Mouse (Mus musculus): ENCODE data around the gene Cog5.

Cog5 gene

DNA sequence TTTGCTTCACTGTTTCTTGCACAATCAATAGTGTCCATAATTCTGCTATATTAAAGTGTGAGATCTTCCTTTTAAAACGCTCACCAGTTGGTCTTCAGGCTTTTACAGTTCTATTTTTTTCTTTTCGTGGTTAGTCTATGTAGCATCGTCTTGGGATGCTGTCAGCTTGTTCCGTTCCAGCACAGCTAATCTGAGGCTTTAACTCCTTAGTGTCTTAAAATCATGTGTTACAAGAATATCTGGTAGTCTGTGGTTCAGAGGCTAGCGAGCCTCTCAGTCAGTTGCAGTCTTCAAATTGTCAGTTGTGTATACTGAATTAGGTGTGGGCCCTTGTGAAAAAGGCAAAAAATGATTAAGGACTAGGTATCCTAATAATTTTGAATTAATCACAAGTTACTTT is 57.6 kb downstream of the Cog5 start:
- no peak for DNase-seq

DNA sequence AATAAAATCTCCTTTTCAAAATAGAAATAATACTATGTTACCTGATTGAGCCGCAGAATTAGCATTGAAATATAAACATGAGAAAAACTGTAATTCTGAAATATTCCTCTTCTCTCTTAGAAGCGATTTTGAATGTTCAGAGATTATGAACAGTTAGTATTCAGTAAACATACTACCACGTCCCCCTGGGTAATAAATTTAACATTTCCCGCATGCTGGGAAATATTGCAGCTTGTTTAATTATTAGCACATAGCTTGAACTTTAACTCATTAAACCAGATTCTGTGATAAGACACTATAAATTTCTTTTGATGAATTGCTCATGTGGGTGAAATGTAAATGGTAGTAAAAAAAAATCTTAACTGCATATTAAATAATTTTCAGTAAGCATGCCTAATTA is 58.1 kb downstream of the Cog5 start:
- DNase-seq: no peak

DNA sequence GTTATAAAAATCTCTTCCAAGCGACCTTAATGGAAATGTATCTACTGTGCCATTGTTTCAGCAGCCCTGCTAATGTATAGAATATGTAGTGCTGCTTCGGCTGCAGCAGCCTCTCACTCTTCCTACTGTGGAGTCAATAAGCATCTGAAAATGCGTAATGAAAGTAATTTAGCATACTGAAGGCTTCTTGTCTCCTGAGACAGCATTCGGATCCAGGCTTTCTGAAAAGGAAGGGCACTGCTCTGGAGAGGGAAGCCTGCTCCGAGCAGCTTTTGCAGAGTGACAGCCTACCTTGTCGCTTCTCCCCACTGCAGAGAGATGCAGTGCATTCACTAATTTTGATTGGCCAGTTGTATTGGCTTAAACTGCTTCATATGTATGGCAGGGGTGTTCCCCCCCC is 58.9 kb downstream of the Cog5 start, which contains the start of gene Gpr22:
TSS of gene Gpr22 (minus strand) at position 348 of the 400 bp plus-strand sequence.
- DNase-seq: peak; percentile 18

- DNase-seq: no peak
Observed at GRCm38 (mm10) chr12:31714070-31714469, 59.4 kb downstream of the Cog5 start.

DNA sequence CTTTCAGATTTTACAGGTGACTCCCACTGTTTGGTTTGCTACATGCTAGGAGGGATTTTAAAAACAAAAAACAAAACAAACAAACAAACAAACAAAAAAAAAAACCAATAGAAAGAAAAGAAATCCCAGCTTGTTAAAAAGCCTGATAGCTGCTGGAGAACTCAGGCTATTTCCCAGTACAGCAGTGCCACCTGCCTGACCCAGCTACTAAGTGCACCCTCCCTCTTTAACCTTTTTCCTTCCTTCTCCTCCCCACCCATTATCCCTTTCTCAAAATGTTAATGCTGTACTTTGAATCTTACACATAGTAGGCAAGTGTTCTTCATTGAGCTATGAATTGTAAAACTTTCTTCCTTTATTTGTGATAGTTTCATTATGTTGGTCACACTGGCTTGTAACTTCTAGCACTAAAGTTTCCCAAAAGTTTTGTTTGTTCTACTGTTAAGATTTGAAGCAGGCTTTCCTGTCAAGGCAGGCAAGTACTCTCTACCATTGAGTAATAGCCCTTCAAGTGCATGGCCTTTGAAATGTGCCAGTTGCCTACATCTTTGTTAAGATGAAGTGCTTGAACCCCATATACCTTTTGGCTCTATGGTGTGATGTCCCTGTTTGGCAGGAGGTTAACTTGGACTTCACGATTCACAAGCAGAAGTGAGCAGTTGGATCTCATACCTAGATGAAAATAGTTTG is 65.1 kb downstream of the Cog5 start:
- DNase-seq: no peak

DNA sequence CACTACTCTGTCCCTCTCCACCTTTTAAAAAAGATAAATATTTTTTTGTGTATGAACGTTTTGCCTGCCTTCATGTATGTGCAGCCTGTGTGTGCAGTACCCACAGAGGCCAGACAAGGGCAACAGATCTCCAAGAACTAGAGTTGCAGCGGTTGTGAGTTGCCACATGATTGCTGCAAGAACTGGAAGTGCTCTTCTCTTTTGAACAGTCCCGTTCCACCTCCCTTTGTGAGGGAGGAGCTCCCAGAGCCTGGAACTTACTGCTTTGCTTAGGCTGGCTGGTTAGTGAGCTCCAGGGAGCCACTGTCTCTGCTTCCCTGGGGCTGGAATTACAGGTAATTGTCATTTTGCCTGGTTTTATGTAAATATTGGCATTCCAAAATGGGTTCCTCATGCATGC is 69.9 kb downstream of the Cog5 start:
- no peak for DNase-seq

DNA sequence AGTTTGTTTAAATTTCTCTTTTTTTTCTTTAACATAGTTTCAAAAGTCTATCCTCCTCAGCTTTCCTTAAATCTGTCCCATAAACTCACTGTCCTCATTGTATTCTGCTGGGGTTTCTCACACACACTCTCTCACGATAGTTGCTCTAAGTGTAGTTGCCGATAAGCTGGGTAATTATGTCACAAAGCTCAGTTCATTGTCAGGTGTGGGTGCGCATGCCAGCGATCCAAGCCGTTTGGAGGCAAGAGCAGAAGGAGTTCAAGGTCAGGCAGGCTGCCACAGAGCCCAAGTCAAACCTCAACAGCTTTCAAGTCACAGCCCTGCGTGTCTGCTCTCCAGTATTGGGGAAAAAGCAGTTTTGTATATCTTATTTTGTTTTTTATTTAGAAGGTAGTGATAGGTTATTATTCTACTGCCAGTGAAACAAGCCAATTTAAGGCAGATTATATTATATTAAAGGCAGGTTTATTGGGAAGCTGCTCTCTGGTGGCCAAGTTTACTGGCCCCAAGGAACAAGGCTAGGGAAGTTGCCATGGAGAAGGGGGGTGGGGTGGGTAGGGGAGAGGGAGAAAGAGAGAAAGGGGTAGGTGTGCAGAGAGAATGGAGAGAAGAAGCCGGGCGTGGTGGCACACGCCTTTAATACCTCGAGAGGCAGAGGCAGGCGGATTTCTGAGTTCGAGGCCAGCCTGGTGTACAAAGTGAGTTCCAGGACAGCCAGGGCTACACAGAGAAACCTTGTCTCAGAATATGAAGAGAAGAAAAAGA is 71.0 kb downstream of the Cog5 start:
- DNase-seq: no peak

DNA sequence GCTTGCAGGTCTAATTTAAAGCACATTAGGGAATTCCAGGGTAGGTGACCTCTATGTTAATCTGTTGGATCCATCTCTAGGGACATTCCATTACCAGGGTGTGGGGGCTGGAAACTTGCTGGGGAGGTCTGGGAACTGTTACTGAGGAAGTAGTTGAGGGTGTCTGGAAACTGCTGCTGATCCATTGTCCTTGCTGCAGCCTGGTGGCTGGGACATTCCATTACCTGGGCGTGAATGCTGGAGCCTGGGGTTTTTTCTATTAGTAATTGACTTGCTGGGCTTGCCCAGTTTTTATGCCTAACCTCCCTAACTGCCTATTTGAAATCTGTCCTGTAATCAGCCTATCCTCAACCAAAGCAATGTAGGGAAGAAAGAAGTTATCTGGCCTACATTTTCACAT is 72.0 kb downstream of the Cog5 start:
- no peak for DNase-seq

DNA sequence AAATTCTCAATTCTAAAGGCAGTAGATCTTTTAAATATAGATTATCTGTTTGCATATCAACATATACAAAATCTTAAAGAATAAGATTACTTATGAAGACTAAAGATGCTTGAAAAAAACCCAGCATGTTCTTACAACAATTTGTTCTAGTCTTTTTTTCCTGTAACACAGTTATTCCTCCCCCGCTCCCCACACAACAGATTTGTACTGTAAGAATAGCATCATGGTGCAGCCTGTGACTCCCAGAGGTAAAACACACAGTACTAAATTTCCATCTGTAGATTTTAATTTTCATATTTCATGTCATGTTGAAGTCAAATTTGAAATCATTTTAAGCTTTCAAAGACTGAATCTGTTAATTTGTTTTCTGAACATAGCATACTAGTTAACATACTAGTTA is 75.5 kb downstream of the Cog5 start:
- DNase-seq: no peak

GRCm38 (mm10) chr12:31734616-31735015 is 79.9 kb downstream of the Cog5 start:
- DNase-seq: no peak

DNA sequence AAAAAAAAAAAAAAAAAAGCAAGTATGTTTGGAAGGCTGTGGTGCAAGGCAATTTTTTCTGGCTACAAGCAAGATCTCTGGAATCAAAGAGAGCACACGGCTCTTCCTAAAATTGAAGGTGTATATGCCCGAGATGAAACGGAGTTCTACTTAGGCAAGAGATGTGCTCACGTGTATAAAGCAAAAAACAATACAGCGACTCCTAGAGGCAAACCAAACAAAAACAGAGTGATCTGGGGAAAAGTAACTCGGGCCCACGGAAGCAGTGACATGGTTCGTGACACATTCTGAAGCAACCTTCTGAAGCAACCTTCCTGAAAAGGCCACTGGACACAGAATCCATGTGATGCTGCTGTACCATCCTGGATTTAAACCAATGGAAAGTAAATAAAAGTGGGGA is 92.6 kb downstream of the Cog5 start:
- DNase-seq: no peak

GRCm38 (mm10) chr12:31749846-31750245 is 95.2 kb downstream of the Cog5 start:
- no peak for DNase-seq

GRCm38 (mm10) chr12:31754465-31754864 is 99.8 kb downstream of the Cog5 start:
- no peak for DNase-seq

DNA sequence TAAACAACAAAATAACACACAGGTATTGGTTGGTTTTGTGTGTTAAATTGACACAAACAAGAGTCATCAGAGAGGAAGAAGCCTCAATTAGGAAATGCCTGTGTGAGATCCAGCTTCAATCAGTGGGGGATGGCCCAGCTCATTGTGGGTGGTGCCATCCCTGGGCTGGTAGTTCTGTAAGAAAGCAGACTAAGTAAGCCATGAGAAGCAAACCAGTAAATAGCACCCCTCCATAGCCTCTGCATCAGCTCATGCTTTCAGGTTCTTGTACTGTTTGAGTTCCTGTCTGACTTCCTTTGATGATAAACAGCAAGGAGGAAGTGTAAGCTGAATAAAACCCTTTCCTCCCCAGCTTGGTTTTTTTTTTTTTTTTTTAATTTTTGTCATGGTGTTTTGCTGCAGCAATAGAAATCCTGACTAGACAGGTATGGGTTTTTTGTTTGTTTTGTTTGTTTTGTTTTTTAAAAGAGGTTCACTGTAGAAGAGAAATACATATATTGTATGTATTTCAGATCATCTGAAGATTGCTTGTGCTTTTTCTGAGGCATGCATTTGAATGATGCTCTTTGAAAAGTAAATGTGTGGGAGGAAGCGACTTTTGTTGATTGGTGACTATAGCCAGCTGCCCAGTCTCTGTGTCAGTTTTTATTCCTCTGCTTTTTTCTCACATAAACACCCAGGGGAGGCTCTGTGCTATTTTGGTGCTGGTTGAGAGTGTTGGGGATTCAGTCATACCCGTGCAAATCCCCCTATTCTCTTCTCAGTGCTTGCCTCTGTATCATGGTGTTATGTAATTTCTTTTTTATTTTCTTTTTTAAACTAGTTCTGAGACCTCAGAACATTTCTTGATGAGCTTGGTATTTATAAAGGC is 101.5 kb downstream of the Cog5 start:
- DNase-seq: no peak

DNA sequence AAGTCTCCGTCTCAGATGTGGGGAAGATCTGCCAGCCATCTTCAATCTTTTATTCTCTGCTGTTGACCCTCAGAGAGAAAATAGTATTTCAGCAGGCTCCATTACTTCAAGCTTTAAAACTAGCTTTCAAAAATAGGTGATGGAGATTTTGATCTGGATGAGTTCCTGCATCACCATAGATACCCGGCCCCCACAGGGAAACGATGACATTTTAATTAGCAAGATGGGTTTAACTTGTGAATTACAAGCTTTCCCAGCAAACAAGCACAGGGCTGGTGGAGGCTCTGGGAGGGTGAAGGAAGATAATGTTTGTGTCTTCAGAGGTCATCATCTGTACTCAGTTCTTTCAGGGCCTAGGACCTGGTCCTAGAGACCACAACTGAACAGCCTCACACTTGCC is 118.9 kb downstream of the Cog5 start:
- no peak for DNase-seq

- DNase-seq: no peak
Observed at GRCm38 (mm10) chr12:31784291-31784690, 129.6 kb downstream of the Cog5 start.

GRCm38 (mm10) chr12:31788530-31788929 is 133.9 kb downstream of the Cog5 start:
- DNase-seq: no peak

GRCm38 (mm10) chr12:31806410-31807154 is 151.9 kb downstream of the Cog5 start:
- DNase-seq: no peak

DNA sequence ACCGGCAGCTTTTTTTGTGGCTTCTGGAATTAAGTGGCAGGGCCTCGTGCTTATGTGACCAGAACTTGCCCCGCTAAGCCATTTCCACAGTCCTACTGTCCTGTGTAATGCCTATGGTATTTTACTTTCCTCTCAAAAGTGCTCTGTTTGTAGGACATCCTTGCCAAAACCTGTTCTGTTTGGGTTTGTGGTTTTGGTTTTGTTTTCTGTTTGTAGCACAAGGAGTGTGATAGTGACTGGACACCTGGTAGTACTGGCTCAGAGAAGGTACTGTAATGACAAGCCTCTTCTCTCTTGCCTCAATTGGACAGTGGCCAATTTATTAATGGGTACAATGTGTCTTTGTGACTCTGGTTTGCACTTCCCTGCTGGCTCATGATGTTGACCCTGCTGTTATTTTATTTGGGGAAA is 163.4 kb downstream of the Cog5 start:
- no peak for DNase-seq

GRCm38 (mm10) chr12:31819096-31819495 is 164.4 kb downstream of the Cog5 start:
- no peak for DNase-seq

GRCm38 (mm10) chr12:31819520-31819919 is 164.9 kb downstream of the Cog5 start:
- DNase-seq: no peak

GRCm38 (mm10) chr12:31823671-31824070 is 169.0 kb downstream of the Cog5 start:
- no peak for DNase-seq

DNA sequence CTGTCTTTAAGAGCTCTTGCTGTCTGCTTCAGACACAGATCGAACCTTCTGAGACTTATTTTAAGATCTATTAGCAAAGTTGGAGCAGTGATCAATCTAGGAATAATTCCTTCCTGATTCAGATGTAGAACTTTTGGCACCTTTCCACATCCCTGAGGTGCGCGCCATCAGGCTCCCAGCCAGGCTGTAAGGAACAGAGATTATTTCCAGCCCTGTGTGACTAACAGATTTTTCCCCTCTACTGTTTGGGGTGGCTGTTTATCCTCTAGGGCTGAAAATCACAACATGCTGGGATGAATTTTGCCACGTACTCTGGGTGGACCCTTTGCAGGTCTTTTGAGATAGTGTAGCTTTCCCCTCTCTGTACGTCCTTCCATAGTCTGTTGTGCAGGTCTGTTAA is 170.2 kb downstream of the Cog5 start:
- no peak for DNase-seq

All from embryo, embryonic 11 days (tissue).